Mouse (Mus musculus): Measurements from ENCODE around the gene Anks1b.

Anks1b gene

GRCm38 (mm10) chr10:90823438-90823837 is 950.1 kb downstream of the Anks1b start:
- no peak for DNase-seq

- DNase-seq = no peak
These were observed 951.4 kb downstream of the Anks1b start for GRCm38 (mm10) chr10:90824692-90825091.

GRCm38 (mm10) chr10:90826939-90827338 is 953.6 kb downstream of the Anks1b start:
- DNase-seq = peak in 1 of 2 experiments; percentile 50

GRCm38 (mm10) chr10:90828581-90829393 is 955.5 kb downstream of the Anks1b start:
- peak; percentile 61 to 70 for DNase-seq

GRCm38 (mm10) chr10:90829394-90830267 is 956.3 kb downstream of the Anks1b start:
- peak; percentile 82 to 83 for DNase-seq

GRCm38 (mm10) chr10:90830268-90830585 is 956.9 kb downstream of the Anks1b start:
- DNase-seq = peak; percentile 60

- peak; percentile 61 to 67 for DNase-seq
These were observed 957.4 kb downstream of the Anks1b start for GRCm38 (mm10) chr10:90830591-90831287.

GRCm38 (mm10) chr10:90831288-90831626 is 957.9 kb downstream of the Anks1b start:
- DNase-seq = no peak

GRCm38 (mm10) chr10:90834306-90834705 is 961.0 kb downstream of the Anks1b start:
- no peak for DNase-seq

GRCm38 (mm10) chr10:90835195-90835594 is 961.9 kb downstream of the Anks1b start:
- no peak for DNase-seq

- no peak for DNase-seq
These were observed 966.5 kb downstream of the Anks1b start for GRCm38 (mm10) chr10:90839611-90840335.

GRCm38 (mm10) chr10:90842398-90842797 is 969.1 kb downstream of the Anks1b start:
- DNase-seq = no peak

- DNase-seq = no peak
These were observed 977.8 kb downstream of the Anks1b start for GRCm38 (mm10) chr10:90851077-90851476.

- no peak for DNase-seq
These were observed 978.7 kb downstream of the Anks1b start for GRCm38 (mm10) chr10:90851999-90852398.

- DNase-seq = no peak
These were observed 979.1 kb downstream of the Anks1b start for GRCm38 (mm10) chr10:90852432-90852831.

- DNase-seq = no peak
These were observed 983.4 kb downstream of the Anks1b start for GRCm38 (mm10) chr10:90856668-90857067.

GRCm38 (mm10) chr10:90859665-90860523 is 986.6 kb downstream of the Anks1b start:
- DNase-seq = peak in 1 of 2 experiments; percentile 24

GRCm38 (mm10) chr10:90863881-90864598 is 990.7 kb downstream of the Anks1b start:
- peak; percentile 59 to 60 for DNase-seq

GRCm38 (mm10) chr10:90864599-90864889 is 991.2 kb downstream of the Anks1b start:
- peak; percentile 30 to 36 for DNase-seq

GRCm38 (mm10) chr10:90873204-90873603 is 999.9 kb downstream of the Anks1b start:
- no peak for DNase-seq

GRCm38 (mm10) chr10:90874166-90874565 is 1000.9 kb downstream of the Anks1b start:
- no peak for DNase-seq

All from cerebellum, postnatal 14 days (tissue).